Mouse (Mus musculus) cerebellum, adult 18-20 months (tissue): ENCODE measurements around the gene Vps4b.

Experiments
- DNase-seq, 2 experiments: peaks; one replicate each; pipeline ENCODE4 v3.0.0; 2021

Gene Vps4b

GRCm38 (mm10) chr1:106796542-106796924, at the start of gene Vps4b:
Gene Vps4b, minus strand, starts transcription at chr1:106796728.
- DNase-seq = peak; percentile 88 to 93

- no peak for DNase-seq
Measured at GRCm38 (mm10) chr1:106828784-106829183, 32.3 kb upstream of the Vps4b start.

GRCm38 (mm10) chr1:106822297-106822696, 25.8 kb upstream of the Vps4b start:
- no peak for DNase-seq

GRCm38 (mm10) chr1:106818323-106818722, 21.8 kb upstream of the Vps4b start:
- no peak for DNase-seq

- DNase-seq = no peak
Measured at GRCm38 (mm10) chr1:106816766-106817165, 20.2 kb upstream of the Vps4b start.

GRCm38 (mm10) chr1:106815265-106815664, 18.7 kb upstream of the Vps4b start:
- no peak for DNase-seq

- DNase-seq = no peak
Measured at GRCm38 (mm10) chr1:106814864-106815263, 18.3 kb upstream of the Vps4b start.

GRCm38 (mm10) chr1:106799931-106800330, 3.4 kb upstream of the Vps4b start:
- DNase-seq = no peak

- DNase-seq = no peak
Measured at GRCm38 (mm10) chr1:106799406-106799805, 2.9 kb upstream of the Vps4b start.

- DNase-seq = no peak
Measured at GRCm38 (mm10) chr1:106796987-106797779, 655 bp upstream of the Vps4b start.

GRCm38 (mm10) chr1:106795634-106796541, 640 bp downstream of the Vps4b start:
- peak in 1 of 2 experiments; percentile 9 for DNase-seq

GRCm38 (mm10) chr1:106774896-106775295, 21.6 kb downstream of the Vps4b start:
- no peak for DNase-seq

GRCm38 (mm10) chr1:106774092-106774491, 22.4 kb downstream of the Vps4b start:
- no peak for DNase-seq

- DNase-seq = no peak
Measured at GRCm38 (mm10) chr1:106768773-106769172, 27.8 kb downstream of the Vps4b start.

- no peak for DNase-seq
Measured at GRCm38 (mm10) chr1:106765771-106766170, 30.8 kb downstream of the Vps4b start.

GRCm38 (mm10) chr1:106764846-106765245, 31.7 kb downstream of the Vps4b start:
- no peak for DNase-seq

- no peak for DNase-seq
Measured at GRCm38 (mm10) chr1:106764281-106764680, 32.2 kb downstream of the Vps4b start.

- DNase-seq = no peak
Measured at GRCm38 (mm10) chr1:106760750-106761149, 35.8 kb downstream of the Vps4b start.

GRCm38 (mm10) chr1:106759572-106760435, 36.7 kb downstream of the Vps4b start, which contains the start of gene Kdsr:
Gene Kdsr, minus strand, starts transcription at chr1:106759727.
- DNase-seq = peak; percentile 96 to 97

- DNase-seq = peak; percentile 21 to 44
Measured at GRCm38 (mm10) chr1:106758734-106759571, 37.6 kb downstream of the Vps4b start.

GRCm38 (mm10) chr1:106756633-106757032, 39.9 kb downstream of the Vps4b start:
- no peak for DNase-seq

- no peak for DNase-seq
Measured at GRCm38 (mm10) chr1:106752013-106752412, 44.5 kb downstream of the Vps4b start.
